Mouse (Mus musculus) thymus, postnatal 25 days (tissue): ENCODE data around the gene Loxl1.

Experiments
- DNase-seq: peaks from one replicate; pipeline ENCODE4 v3.0.0; 2022

Loxl1 gene

GRCm38 (mm10) chr9:58248746-58249413 is 64.1 kb downstream of the Loxl1 start:
- DNase-seq: no peak

GRCm38 (mm10) chr9:58247064-58247759 is 65.8 kb downstream of the Loxl1 start:
- DNase-seq: peak; percentile 87

DNA sequence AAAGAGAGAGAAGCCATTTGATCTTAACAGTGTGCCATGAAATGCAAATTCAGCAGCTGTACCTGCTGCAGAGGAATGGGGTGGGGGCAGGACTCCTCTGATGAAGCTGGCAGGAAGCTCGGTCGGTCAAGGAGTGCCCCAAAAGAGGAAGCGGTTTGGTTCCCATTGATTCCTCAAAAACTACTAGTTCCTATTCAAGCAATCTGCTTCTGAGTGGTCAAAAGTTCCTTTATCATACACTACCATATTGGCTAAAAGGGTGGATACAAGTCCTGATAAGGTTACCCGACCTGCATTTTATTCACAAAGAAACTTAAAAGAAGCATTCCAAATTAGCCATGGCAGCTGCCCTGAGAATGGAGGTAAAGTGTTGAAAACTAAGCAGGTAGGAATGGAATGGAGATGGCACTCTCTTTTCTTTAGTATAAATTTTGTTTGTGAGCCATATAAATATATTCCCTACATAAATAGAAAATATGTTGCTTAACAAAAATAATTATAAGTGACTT is 66.8 kb downstream of the Loxl1 start:
- DNase-seq: no peak

DNA sequence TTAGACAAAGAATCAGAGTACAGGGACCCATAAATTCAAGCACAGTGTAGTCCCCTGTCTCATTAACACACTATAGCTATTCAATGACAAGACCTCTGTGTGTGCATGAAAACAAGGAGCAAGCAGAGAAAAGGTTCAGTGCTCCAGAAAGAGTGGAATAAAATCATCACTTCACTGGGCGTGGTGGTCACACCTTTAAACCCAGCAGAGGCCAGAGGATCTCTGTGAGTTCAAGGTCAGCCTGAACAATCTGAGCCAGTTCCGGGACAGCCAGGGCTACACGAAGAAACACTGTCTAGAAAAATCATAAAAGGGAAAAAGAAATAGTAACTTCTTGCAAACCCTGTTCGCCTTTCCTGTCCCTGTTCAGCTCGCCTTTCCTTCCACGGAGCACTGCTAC is 69.3 kb downstream of the Loxl1 start:
- no peak for DNase-seq

GRCm38 (mm10) chr9:58242696-58243095 is 70.3 kb downstream of the Loxl1 start:
- DNase-seq: no peak

DNA sequence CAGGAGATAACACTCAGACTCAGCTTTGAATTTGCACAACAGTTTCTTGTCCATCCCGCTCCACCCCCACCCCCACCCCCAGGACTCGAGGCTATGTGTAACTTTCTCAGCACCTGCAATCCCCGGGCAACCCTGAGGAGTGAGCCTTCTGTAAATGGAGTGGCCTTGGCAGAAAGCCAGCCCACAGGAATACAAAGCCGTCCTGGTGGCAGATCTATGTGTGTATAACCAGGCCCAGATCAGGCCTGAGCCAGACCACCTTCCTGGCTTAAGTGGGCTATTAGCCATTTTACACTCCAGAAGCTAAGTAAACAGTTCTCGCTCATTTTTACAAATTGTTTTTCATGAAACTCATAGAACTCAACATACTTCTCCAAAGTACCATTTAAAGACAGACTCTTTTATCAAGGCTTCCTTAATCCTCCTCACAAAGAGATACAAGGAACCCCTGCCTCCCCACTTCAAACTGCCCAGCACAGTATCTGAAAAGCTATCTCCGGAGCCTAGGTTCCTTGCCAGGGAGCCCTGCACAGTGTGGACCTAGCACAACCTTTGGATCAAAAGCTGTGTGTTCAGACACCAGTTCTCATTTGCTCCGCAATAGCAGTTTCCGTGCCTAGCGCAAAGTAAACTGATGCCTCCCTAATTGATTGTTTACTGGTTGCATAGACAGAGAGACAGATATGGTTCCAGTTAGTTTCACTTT is 71.1 kb downstream of the Loxl1 start:
- DNase-seq: no peak
